Mouse (Mus musculus): Measurements from ENCODE around the gene Ubl7. TPM values are rescaled to one million over a fixed set of nuclear protein-coding genes. Genes with fewer than 3 reads are reported as not detected.

Gene Ubl7
- polyA plus RNA-seq, 1 experiment = 62.0 TPM

DNA sequence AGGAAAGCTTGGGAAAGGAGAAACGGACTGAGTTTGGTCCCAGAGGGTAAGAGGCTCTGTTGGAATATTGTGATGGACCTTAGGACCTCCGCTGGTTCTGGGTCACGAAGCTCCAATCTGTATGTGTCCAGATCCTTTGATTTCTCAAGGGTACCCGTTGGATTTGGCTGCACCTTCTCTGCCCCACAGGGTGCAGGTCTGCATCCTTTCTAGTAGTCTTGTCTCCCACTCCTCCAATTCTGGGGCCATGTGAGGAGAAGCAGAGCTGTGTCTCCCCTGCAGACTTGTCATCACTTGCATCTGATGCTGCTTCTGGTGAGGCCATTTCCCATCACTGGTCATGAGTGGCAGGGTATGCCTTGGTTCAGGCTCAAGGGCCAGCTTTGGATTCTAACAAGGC lies 26.4 kb downstream of the Ubl7 start:
- Histone ChIP-seq H3K27me3 (ENCODE audit: control insufficient read depth, insufficient read depth, insufficient read length) (no peaks in the 10 kb centered on the region), H3K36me3 (ENCODE audit: control insufficient read depth, insufficient read depth) (no peaks in the 10 kb centered on the region), H3ac (ENCODE audit: control insufficient read depth, insufficient read length) (no peak overlapping the region), H3K4me3 (no peak overlapping the region), H3K4me2 (ENCODE audit: low read depth) (no peak overlapping the region), H3K79me2 (ENCODE audit: control insufficient read depth, insufficient read depth) (peaks cover 16% of the 10 kb centered on the region)
- TF ChIP-seq MYOG (IDR thresholded peaks at IDR 0.05; ENCODE audit: control insufficient read depth in 1 of 3, insufficient read depth in 1 of 3, insufficient read length in 2 of 3, low read depth in 2 of 3) (no peak), POLR2AphosphoS2 (IDR thresholded peaks at IDR 0.05; ENCODE audit: insufficient read length, low read depth) (no peak), POLR2A (IDR thresholded peaks at IDR 0.05; ENCODE audit: insufficient read length, low read depth) (no peak), E2F4 (IDR thresholded peaks at IDR 0.05; ENCODE audit: insufficient read depth) (no peak)

DNA sequence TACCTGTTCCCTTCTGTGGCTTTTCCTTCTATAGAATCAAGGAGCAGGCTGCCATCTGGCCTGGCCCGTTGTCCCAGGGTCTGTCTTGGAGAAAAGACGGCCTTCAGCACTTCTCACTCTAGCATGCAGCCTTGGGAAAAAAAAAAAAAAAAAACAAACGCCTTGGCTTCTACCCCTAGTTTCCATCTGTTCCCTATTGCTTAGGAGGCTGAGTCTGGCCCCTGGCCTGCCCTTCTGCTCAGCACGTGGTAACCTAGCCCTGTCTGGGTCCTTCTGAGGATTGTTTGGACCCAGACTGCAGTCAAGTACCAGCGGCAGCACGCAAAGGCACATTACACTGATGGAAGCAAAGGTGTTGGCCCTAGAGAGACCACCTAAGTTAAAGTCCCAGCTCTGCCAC lies 26.9 kb downstream of the Ubl7 start:
- no peaks in the 10 kb centered on the region for H3K27me3 ChIP-seq (ENCODE audit: control insufficient read depth, insufficient read depth, insufficient read length)
- no peak for TF ChIP-seq POLR2AphosphoS2 (IDR thresholded peaks at IDR 0.05; ENCODE audit: insufficient read length, low read depth)
- no peak for TF ChIP-seq SRF (IDR thresholded peaks at IDR 0.05; ENCODE audit: control insufficient read depth, insufficient read length, low read depth)
- no peak for TF ChIP-seq TCF12 (IDR thresholded peaks at IDR 0.05; ENCODE audit: insufficient read depth, poor library complexity, severe bottlenecking)
- no peak for TF ChIP-seq MYOG (IDR thresholded peaks at IDR 0.05; ENCODE audit: control insufficient read depth in 1 of 3, insufficient read depth in 1 of 3, insufficient read length in 2 of 3, low read depth in 2 of 3)
- no peak for TF ChIP-seq USF1 (IDR thresholded peaks at IDR 0.05; ENCODE audit: low read depth)
- TF ChIP-seq CEBPB (IDR thresholded peaks at IDR 0.05; ENCODE audit: insufficient read depth, poor library complexity, severe bottlenecking) = no peak
- TF ChIP-seq E2F4 (IDR thresholded peaks at IDR 0.05; ENCODE audit: insufficient read depth) = no peak
- TF ChIP-seq MYOD1 (IDR thresholded peaks at IDR 0.05; ENCODE audit: control insufficient read depth in 1 of 3, insufficient read length in 2 of 3, low read depth in 2 of 3) = no peak
- TF ChIP-seq MAX (IDR thresholded peaks at IDR 0.05; ENCODE audit: low read depth) = no peak
- TF ChIP-seq POLR2A (IDR thresholded peaks at IDR 0.05; ENCODE audit: insufficient read length, low read depth) = no peak
- no peak for TF ChIP-seq REST (IDR thresholded peaks at IDR 0.05; ENCODE audit: insufficient read depth, insufficient read length)
- TF ChIP-seq TCF3 (IDR thresholded peaks at IDR 0.05; ENCODE audit: insufficient read length, low read depth) = no peak

GRCm38 (mm10) chr9:57938225-57939055 lies 27.7 kb downstream of the Ubl7 start:
- no peaks in the 10 kb centered on the region for H3K27me3 ChIP-seq (ENCODE audit: control insufficient read depth, insufficient read depth, insufficient read length)
- H3K79me2 ChIP-seq (ENCODE audit: control insufficient read depth, insufficient read depth) = peaks cover 28% of the 10 kb centered on the region

More for the DNA sequence above, 26.9 kb downstream of the Ubl7 start:
- Histone ChIP-seq H3K36me3 (ENCODE audit: control insufficient read depth, insufficient read depth) (no peaks in the 10 kb centered on the region), H3K4me3 (no peak overlapping the region), H3ac (ENCODE audit: control insufficient read depth, insufficient read length) (no peak overlapping the region), H3K4me2 (ENCODE audit: low read depth) (peak overlapping the region; percentile 7), H3K79me2 (ENCODE audit: control insufficient read depth, insufficient read depth) (peaks cover 20% of the 10 kb centered on the region)

GRCm38 (mm10) chr9:57939431-57940348 lies 28.9 kb downstream of the Ubl7 start, which contains the start of gene Sema7a:
Gene Sema7a, plus strand, starts transcription at chr9:57940112.
- Histone ChIP-seq H3K27me3 (ENCODE audit: control insufficient read depth, insufficient read depth, insufficient read length) (no peaks in the 10 kb centered on the region), H3K4me2 (ENCODE audit: low read depth) (peak within 1 kb of the TSS; percentile 64), H3ac (ENCODE audit: control insufficient read depth, insufficient read length) (peak within 1 kb of the TSS; percentile 86), H3K36me3 (ENCODE audit: control insufficient read depth, insufficient read depth) (no peaks in the 10 kb centered on the region), H3K4me3 (peak within 1 kb of the TSS; percentile 43), H3K79me2 (ENCODE audit: control insufficient read depth, insufficient read depth) (peaks cover 41% of the 10 kb centered on the region)
- TF ChIP-seq USF1 (IDR thresholded peaks at IDR 0.05; ENCODE audit: low read depth) (no peak), POLR2AphosphoS2 (IDR thresholded peaks at IDR 0.05; ENCODE audit: insufficient read length, low read depth) (peak; percentile 88), MYOG (IDR thresholded peaks at IDR 0.05; ENCODE audit: control insufficient read depth in 1 of 3, insufficient read depth in 1 of 3, insufficient read length in 2 of 3, low read depth in 2 of 3) (no peak), POLR2A (IDR thresholded peaks at IDR 0.05; ENCODE audit: insufficient read length, low read depth) (peak; percentile 96)

More at GRCm38 (mm10) chr9:57938225-57939055, 27.7 kb downstream of the Ubl7 start:
- Histone ChIP-seq H3ac (ENCODE audit: control insufficient read depth, insufficient read length) (no peak overlapping the region), H3K4me3 (peak overlapping the region; percentile 43), H3K36me3 (ENCODE audit: control insufficient read depth, insufficient read depth) (no peaks in the 10 kb centered on the region), H3K4me2 (ENCODE audit: low read depth) (peak overlapping the region; percentile 64)
- TF ChIP-seq SRF (IDR thresholded peaks at IDR 0.05; ENCODE audit: control insufficient read depth, insufficient read length, low read depth) = no peak
- no peak for TF ChIP-seq MYOD1 (IDR thresholded peaks at IDR 0.05; ENCODE audit: control insufficient read depth in 1 of 3, insufficient read length in 2 of 3, low read depth in 2 of 3)
- TF ChIP-seq USF1 (IDR thresholded peaks at IDR 0.05; ENCODE audit: low read depth) = no peak
- TF ChIP-seq MYOG (IDR thresholded peaks at IDR 0.05; ENCODE audit: control insufficient read depth in 1 of 3, insufficient read depth in 1 of 3, insufficient read length in 2 of 3, low read depth in 2 of 3) = no peak
- TF ChIP-seq CEBPB (IDR thresholded peaks at IDR 0.05; ENCODE audit: insufficient read depth, poor library complexity, severe bottlenecking) = no peak
- no peak for TF ChIP-seq MAX (IDR thresholded peaks at IDR 0.05; ENCODE audit: low read depth)
- no peak for TF ChIP-seq TCF12 (IDR thresholded peaks at IDR 0.05; ENCODE audit: insufficient read depth, poor library complexity, severe bottlenecking)
- TF ChIP-seq POLR2AphosphoS2 (IDR thresholded peaks at IDR 0.05; ENCODE audit: insufficient read length, low read depth) = no peak
